Mouse (Mus musculus) spleen, adult 2 months (tissue): ENCODE measurements around the gene Olfr479.

Source experiments
- CTCF ChIP-seq: fragments of 200-500 bp; IDR thresholded peaks from 2 replicates; pipeline ENCODE4 v1.5.1; 2011; ENCODE audit warnings: mild to moderate bottlenecking, inconsistent platforms; ENCODE audit not compliant: insufficient read depth, insufficient read length, insufficient replicate concordance; ENCODE audit errors: extremely low read depth
- POLR2A ChIP-seq: fragments of 200-500 bp; IDR thresholded peaks from 2 replicates; pipeline ENCODE4 v1.6.1; 2011; ENCODE audit warnings: low read depth, low read length, inconsistent platforms

- TF ChIP-seq CTCF (no peak), POLR2A (no peak)
Observed at GRCm38 (mm10) chr7:108067246-108067645, 16.8 kb downstream of the Olfr479 start, which contains the start of gene Olfr480.
